Mouse (Mus musculus) cerebellum, adult 2 months (tissue): Measurements from ENCODE around the gene Ulk4.

Source experiments
- CTCF ChIP-seq: fragments of 200-500 bp; IDR thresholded peaks from 2 replicates; pipeline ENCODE4 v1.5.1; 2011; ENCODE audit warnings: low read depth, mild to moderate bottlenecking, control low read depth, low read length, moderate library complexity, borderline replicate concordance; ENCODE audit not compliant: insufficient read depth
- POLR2A ChIP-seq: fragments of 200-500 bp; IDR thresholded peaks from 2 replicates; pipeline ENCODE4 v1.6.1; 2011; ENCODE audit warnings: low read length, control low read depth, borderline replicate concordance; ENCODE audit not compliant: insufficient read depth

DNA sequence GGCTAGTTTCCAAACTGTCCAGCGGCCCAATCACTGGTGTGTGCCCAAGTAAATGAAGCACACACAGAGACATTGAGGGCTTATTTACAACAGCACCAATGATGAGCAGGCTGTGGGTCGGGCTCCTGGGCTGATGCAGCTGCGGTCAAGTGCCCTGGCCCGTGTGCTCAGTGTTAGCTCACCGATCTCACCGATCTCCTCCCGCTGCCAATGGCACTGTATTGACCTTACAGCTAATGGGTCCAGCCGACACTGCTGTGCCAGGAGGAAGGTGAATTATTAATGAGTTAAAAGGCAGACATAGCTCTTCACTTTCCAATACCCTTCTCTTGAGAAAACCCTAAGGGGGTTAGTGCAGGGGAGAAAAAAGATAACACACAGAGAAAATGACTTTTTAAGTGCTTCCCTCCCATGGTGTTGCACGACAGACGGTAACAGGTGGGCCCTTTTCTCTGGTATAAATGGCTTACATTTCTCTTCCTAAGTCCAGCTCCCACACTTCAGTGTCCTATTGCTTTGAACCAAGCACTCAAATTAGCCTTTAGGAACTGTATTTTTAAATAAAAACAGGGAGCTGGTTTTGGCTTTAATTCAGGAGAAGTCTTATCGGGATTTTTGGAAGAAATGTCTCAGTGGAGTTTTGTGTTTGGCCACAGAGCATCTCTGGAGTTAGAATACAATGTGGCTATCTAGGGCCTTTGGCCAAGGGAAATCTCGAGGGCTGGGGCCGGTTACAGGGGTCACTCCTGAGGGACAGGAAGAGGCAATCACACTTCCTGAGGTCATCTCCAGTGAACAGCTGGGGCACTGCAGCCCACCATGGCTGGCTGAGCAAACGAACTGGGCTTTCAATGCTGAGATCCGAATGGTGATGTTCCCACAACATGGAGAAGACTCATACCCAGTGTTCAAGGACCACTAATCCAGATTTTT lies 282.5 kb downstream of the Ulk4 start:
- TF ChIP-seq POLR2A (no peak), CTCF (no peak)
